Mouse (Mus musculus) bone marrow, adult 2 months (tissue): Measurements from ENCODE around the gene Il9r. TPM values are rescaled to one million over a fixed set of nuclear protein-coding genes. Genes with fewer than 3 reads are reported as not detected.

Source experiments
- H3K27ac ChIP-seq: fragments of 200-500 bp; 2 replicates; pipeline ENCODE4 v1.5.1; 2012; ENCODE audit warnings: low read depth, mild to moderate bottlenecking, control low read depth, inconsistent platforms, low read length; ENCODE audit not compliant: control insufficient read depth, poor library complexity, insufficient read depth
- H3K4me1 ChIP-seq: fragments of 200-500 bp; 2 replicates; pipeline ENCODE4 v1.6.1; 2011; ENCODE audit warnings: low read length; ENCODE audit not compliant: control insufficient read depth, insufficient read depth
- H3K4me3 ChIP-seq: fragments of 200-500 bp; replicated peaks from 2 replicates; pipeline ENCODE3; 2011; ENCODE audit warnings: mild to moderate bottlenecking, low read depth, low read length, control low read depth; ENCODE audit not compliant: control insufficient read depth
- CTCF ChIP-seq: fragments of 200-500 bp; IDR thresholded peaks from 2 replicates; pipeline ENCODE4 v1.5.1; 2011; ENCODE audit warnings: low read length, control low read depth; ENCODE audit not compliant: control insufficient read depth, insufficient read depth
- POLR2A ChIP-seq: fragments of 200-500 bp; IDR thresholded peaks from 2 replicates; pipeline ENCODE4 v1.6.1; 2011; ENCODE audit warnings: low read depth, mild to moderate bottlenecking, control low read depth, low read length, borderline replicate concordance; ENCODE audit not compliant: control insufficient read depth
- WGBS: fragments of 180-500 bp; shearing (Covaris S2); methylation state at CpG from one replicate; pipeline ENCODE4 v1.1.7; 2018; 5-methylcytosine and 5-hydroxymethylcytosine counted together
- polyA plus RNA-seq: library from polyadenylated mRNA; stranded (reverse); fragments of >200 nt; gene quantifications from 2 replicates; pipeline ENCODE4 v1.2.4, GENCODE M21; 2011; ENCODE audit warnings: low replicate concordance; ENCODE audit not compliant: missing spikeins, insufficient read depth, insufficient read length

Gene Il9r
- 0.55 and 0.79 TPM in 2 replicates for polyA plus RNA-seq

GRCm38 (mm10) chr11:32200075-32200601 is at the start of gene Il9r:
Gene Il9r, minus strand, starts transcription at chr11:32200279.
- Histone ChIP-seq H3K27ac (no peak within 1 kb of the TSS), H3K4me3 (no peak within 1 kb of the TSS), H3K4me1 (no peaks in the 10 kb centered on the region; the same call in 1 of the 2 replicates)
- TF ChIP-seq CTCF, result no peak; the same call in 1 of the 2 replicates
- WGBS, result 53% methylated on average over 10 of the region's 10 CpGs

GRCm38 (mm10) chr11:32248350-32248749 is 48.3 kb upstream of the Il9r start:
- Histone ChIP-seq H3K4me1 (peaks cover 4% of the 10 kb centered on the region), H3K27ac (peak overlapping the region; percentile 26; the same call in 1 of the 2 replicates), H3K4me3 (no peak overlapping the region)
- 72% methylated on average over 3 of the region's 3 CpGs for WGBS
- TF ChIP-seq POLR2A (no peak), CTCF (no peak)

GRCm38 (mm10) chr11:32247068-32247467 is 47.0 kb upstream of the Il9r start:
- H3K27ac ChIP-seq, result peak overlapping the region; percentile 81
- H3K4me1 ChIP-seq, result peaks cover 8% of the 10 kb centered on the region
- TF ChIP-seq POLR2A (no peak), CTCF (peak; percentile 48; the same call in 1 of the 2 replicates)
- no peak overlapping the region for H3K4me3 ChIP-seq

- no peak overlapping the region for H3K4me3 ChIP-seq
- no peak for TF ChIP-seq CTCF
- TF ChIP-seq POLR2A, result no peak
- H3K27ac ChIP-seq, result peak overlapping the region; percentile 81
- peaks cover 8% of the 10 kb centered on the region for H3K4me1 ChIP-seq
- 58% methylated on average over 6 of the region's 6 CpGs for WGBS
Observed at GRCm38 (mm10) chr11:32245614-32246013, 45.5 kb upstream of the Il9r start.

GRCm38 (mm10) chr11:32244617-32245016 is 44.5 kb upstream of the Il9r start:
- Histone ChIP-seq H3K27ac (peak overlapping the region; percentile 81), H3K4me1 (peaks cover 6% of the 10 kb centered on the region), H3K4me3 (no peak overlapping the region)
- 60% methylated on average over 1 of the region's 1 CpGs for WGBS
- TF ChIP-seq CTCF (no peak), POLR2A (no peak)

GRCm38 (mm10) chr11:32244064-32244463 is 44.0 kb upstream of the Il9r start:
- TF ChIP-seq CTCF (no peak), POLR2A (no peak)
- 93% methylated on average over 3 of the region's 3 CpGs for WGBS
- Histone ChIP-seq H3K4me3 (no peak overlapping the region), H3K4me1 (peaks cover 6% of the 10 kb centered on the region), H3K27ac (peak overlapping the region; percentile 81)

- Histone ChIP-seq H3K4me3 (no peak overlapping the region), H3K27ac (peak overlapping the region; percentile 81), H3K4me1 (peaks cover 5% of the 10 kb centered on the region)
- WGBS, result 85% methylated on average over 7 of the region's 7 CpGs
- TF ChIP-seq POLR2A (no peak), CTCF (no peak)
Observed at GRCm38 (mm10) chr11:32243205-32243955, 43.3 kb upstream of the Il9r start.

- peaks cover 4% of the 10 kb centered on the region for H3K4me1 ChIP-seq
- WGBS, result 90% methylated on average over 3 of the region's 3 CpGs
- TF ChIP-seq POLR2A (no peak), CTCF (no peak)
- H3K4me3 ChIP-seq, result no peak overlapping the region
- peak overlapping the region; percentile 44; the same call in 1 of the 2 replicates for H3K27ac ChIP-seq
Observed at GRCm38 (mm10) chr11:32242209-32242608, 42.1 kb upstream of the Il9r start.
